27 mouse cellular contexts compared by ENCODE assay signal in the genomic region with DNA sequence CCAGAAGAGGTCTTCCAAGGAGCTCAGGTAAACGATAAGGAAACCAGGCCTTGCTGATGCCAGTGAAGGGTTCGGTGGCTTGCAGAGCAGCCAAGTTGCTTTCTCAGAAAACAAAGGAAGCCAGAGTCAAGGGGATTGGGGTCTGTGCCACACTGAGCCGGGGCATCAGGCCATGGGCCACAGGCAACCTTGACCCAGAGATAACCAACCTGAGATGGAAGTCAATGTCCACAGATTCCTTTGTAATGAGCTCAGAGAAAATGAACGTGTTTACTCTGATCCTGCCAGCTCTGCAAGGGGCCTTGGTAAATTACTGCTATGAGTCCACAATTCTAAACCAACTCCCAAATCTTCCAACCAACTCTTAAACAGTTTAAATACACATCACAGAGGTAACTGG. TPM values are rescaled to one million over a fixed set of nuclear protein-coding genes. Genes with fewer than 3 reads are reported as not detected.
A peak's percentile ranks its signal among the peaks of the same experiment; 100 is the strongest.
DNase-seq lines count a peak whose midpoint lies in the region; ATAC-seq and TF ChIP-seq lines count a peak whose summit lies in the region.
"Had no signal": no experiment of that assay in that cellular context is flagged by ENCODE, and none has a peak within 500 bp of the region (broad histone marks: within the 10 kb centered on the region; RNA-seq: fewer than 3 reads in every experiment).

No protein-coding gene starts in this region.

- no peak overlapping the region for H3K9ac ChIP-seq in heart, embryonic 13.5 days
- no peak overlapping the region for H3K9ac ChIP-seq in stomach, postnatal 0 days (ENCODE audit: low read length)
- H3K9ac ChIP-seq: forebrain, embryonic 12.5 days; hindbrain, embryonic 13.5 days; liver, embryonic 15.5 days; lung, embryonic 15.5 days; neural tube, embryonic 12.5 days had no signal

- peaks cover 4% of the 10 kb centered on the region; the same call in 1 of the 2 replicates for H3K36me3 ChIP-seq in heart, embryonic 13.5 days
- H3K36me3 ChIP-seq in stomach, postnatal 0 days (ENCODE audit: control insufficient read depth, insufficient read depth, low read length), result no peaks in the 10 kb centered on the region
- H3K36me3 ChIP-seq: forebrain, embryonic 12.5 days; hindbrain, embryonic 13.5 days; liver, embryonic 15.5 days; lung, embryonic 15.5 days; neural tube, embryonic 12.5 days had no signal

- no peak for TF ChIP-seq EP300 in stomach, postnatal 0 days (optimal IDR thresholded peaks at IDR 0.05)

- WGBS in heart, embryonic 13.5 days, result 47% methylated on average over 4 of the region's 4 CpGs
- WGBS in stomach, postnatal 0 days, result 54% methylated on average over 4 of the region's 4 CpGs

- no peaks in the 10 kb centered on the region for H3K27me3 ChIP-seq in heart, embryonic 13.5 days (replicated peaks)
- H3K27me3 ChIP-seq in stomach, postnatal 0 days (ENCODE audit: control insufficient read depth, insufficient read depth, low read length), result no peaks in the 10 kb centered on the region
- H3K27me3 ChIP-seq: forebrain, embryonic 12.5 days; liver, embryonic 15.5 days; lung, embryonic 15.5 days; megakaryocyte, embryonic 14.5 days; neural tube, embryonic 12.5 days had no signal

- intact Hi-C loops in gastrocnemius, adult 2 months (cut with DNase I), result no loop called here

- no peak for DNase-seq in gastrocnemius, adult 2 months
- DNase-seq in gastrocnemius, postnatal 25 days, result no peak
- no peak for DNase-seq in heart, adult 9 months (ENCODE audit: low spot score in 2 of 2)
- DNase-seq in adrenal gland, postnatal 10 days, result peak; percentile 56
- DNase-seq in left cerebral cortex, adult 18-20 months (ENCODE audit: low spot score in 2 of 2), result no peak
- DNase-seq in stomach, postnatal 0 days (ENCODE audit: low spot score), result no peak
- DNase-seq: cerebellum, adult 18-20 months; cerebellum, postnatal 14 days; kidney, adult 11 months; kidney, postnatal 4 days; layer of hippocampus, adult 9-11 months; lung, postnatal 36 days; midbrain, embryonic 14.5 days; thymus, postnatal 36 days had no signal

- H3K4me3 ChIP-seq in gastrocnemius, adult 2 months, result peak overlapping the region; percentile 46
- H3K4me3 ChIP-seq in heart, embryonic 13.5 days, result peak overlapping the region; percentile 14
- H3K4me3 ChIP-seq in embryonic fibroblast, embryonic 13.5 days (ENCODE audit: insufficient read depth, low read length), result peak overlapping the region; percentile 43
- no peak overlapping the region for H3K4me3 ChIP-seq in stomach, postnatal 0 days (ENCODE audit: low read depth, low read length)
- H3K4me3 ChIP-seq: erythroblast, embryonic 14.5 days; forebrain, embryonic 12.5 days; hindbrain, embryonic 13.5 days; left cerebral cortex, adult 2 months; liver, embryonic 15.5 days; lung, embryonic 15.5 days; megakaryocyte, embryonic 14.5 days; neural tube, embryonic 12.5 days had no signal

- peaks cover 76% of the 10 kb centered on the region for H3K4me1 ChIP-seq in heart, embryonic 13.5 days
- peaks cover 20% of the 10 kb centered on the region for H3K4me1 ChIP-seq in embryonic fibroblast, embryonic 13.5 days (ENCODE audit: control insufficient read depth, insufficient read depth, low read length)
- peaks cover 8% of the 10 kb centered on the region; the same call in 1 of the 2 replicates for H3K4me1 ChIP-seq in stomach, postnatal 0 days (replicated peaks; ENCODE audit: control insufficient read depth, insufficient read depth)

- no peak for TF ChIP-seq CTCF in gastrocnemius, adult 2 months (IDR thresholded peaks at IDR 0.05)
- TF ChIP-seq CTCF in embryonic fibroblast, embryonic 13.5 days (IDR thresholded peaks at IDR 0.05; ENCODE audit: borderline replicate concordance, insufficient read depth, low read length), result no peak
- no peak for TF ChIP-seq CTCF in stomach, postnatal 0 days (IDR thresholded peaks at IDR 0.05; ENCODE audit: low read depth)

- no peak for TF ChIP-seq POLR2A in embryonic fibroblast, embryonic 13.5 days (IDR thresholded peaks at IDR 0.05; ENCODE audit: low read depth, low read length)

- peak overlapping the region; percentile 35; the same call in 1 of the 2 replicates for H3K27ac ChIP-seq in gastrocnemius, adult 2 months
- no peak overlapping the region for H3K27ac ChIP-seq in heart, embryonic 13.5 days (replicated peaks)
- H3K27ac ChIP-seq in embryonic fibroblast, embryonic 13.5 days (ENCODE audit: insufficient read depth, low read length), result no peak overlapping the region
- H3K27ac ChIP-seq in stomach, postnatal 0 days (replicated peaks), result no peak overlapping the region
- H3K27ac ChIP-seq: forebrain, embryonic 12.5 days; hindbrain, embryonic 13.5 days; left cerebral cortex, adult 2 months; liver, embryonic 15.5 days; lung, embryonic 15.5 days; neural tube, embryonic 12.5 days had no signal

- H3K4me2 ChIP-seq in heart, embryonic 13.5 days, result peak overlapping the region; percentile 38
- no peak overlapping the region for H3K4me2 ChIP-seq in stomach, postnatal 0 days (replicated peaks; ENCODE audit: low read depth)
- H3K4me2 ChIP-seq: forebrain, embryonic 12.5 days; hindbrain, embryonic 13.5 days; liver, embryonic 15.5 days; lung, embryonic 15.5 days; neural tube, embryonic 12.5 days had no signal

- ATAC-seq in heart, embryonic 13.5 days (ENCODE audit: extremely low read depth, insufficient number of reproducible peaks, low FRiP score, low TSS enrichment), result no peak
- no peak for ATAC-seq in stomach, postnatal 0 days (ENCODE audit: low FRiP score, low TSS enrichment)
- ATAC-seq: CD4-positive, CD25-positive, alpha-beta regulatory T cell, adult 4 months had no signal

- no peaks in the 10 kb centered on the region for H3K9me3 ChIP-seq in heart, embryonic 13.5 days
- no peaks in the 10 kb centered on the region for H3K9me3 ChIP-seq in stomach, postnatal 0 days (ENCODE audit: control insufficient read depth, low read length)
- H3K9me3 ChIP-seq: forebrain, embryonic 12.5 days; hindbrain, embryonic 13.5 days; liver, embryonic 15.5 days; lung, embryonic 15.5 days; megakaryocyte, embryonic 14.5 days; neural tube, embryonic 12.5 days had no signal

RNA-seq across cellular contexts. Expression of gene Anxa5, which starts 3.8 kb away (rescaled TPM):
- 10 to 100 TPM; 35.1 to 55.7 TPM for total RNA-seq in gastrocnemius, adult 2 months (2021)
- total RNA-seq in gastrocnemius, postnatal 25 days (2021), result 10 to 100 TPM; 50.7 to 67.3 TPM
- 375 and 414 TPM in 2 replicates for polyA plus RNA-seq in heart, embryonic 13.5 days (2015; fragmentation: Nextera tagmentation; extraction: Ambion mirVana)
- 100 to 1,000 TPM; 410 to 415 TPM for total RNA-seq in adrenal gland, postnatal 10 days (2021)
- 593 and 759 TPM in 2 replicates for polyA plus RNA-seq in embryonic fibroblast, embryonic 13.5 days (2011; ENCODE audit: insufficient read length, low read depth, missing spikeins)
- 10 to 100 TPM; 71.6 to 82.2 TPM for total RNA-seq in left cerebral cortex, adult 18-20 months (2021)
- polyA plus RNA-seq in stomach, postnatal 0 days (2015; fragmentation: Nextera tagmentation; extraction: Ambion mirVana), result 168 and 186 TPM in 2 replicates

RNA-seq across cellular contexts. Expression of gene 1810062G17Rik, which starts 3.9 kb away (rescaled TPM):
- total RNA-seq in gastrocnemius, adult 2 months (2021), result not detected
- not detected for total RNA-seq in gastrocnemius, postnatal 25 days (2021)
- 1.4 and 1.6 TPM in 2 replicates for polyA plus RNA-seq in heart, embryonic 13.5 days (2015; fragmentation: Nextera tagmentation; extraction: Ambion mirVana)
- 1 to 10 TPM; 2.6 to 2.7 TPM for total RNA-seq in adrenal gland, postnatal 10 days (2021)
- 0.97 and 1.1 TPM in 2 replicates for polyA plus RNA-seq in embryonic fibroblast, embryonic 13.5 days (2011; ENCODE audit: insufficient read length, low read depth, missing spikeins)
- not detected for total RNA-seq in left cerebral cortex, adult 18-20 months (2021)
- polyA plus RNA-seq in stomach, postnatal 0 days (2015; fragmentation: Nextera tagmentation; extraction: Ambion mirVana), result 3.0 and 4.0 TPM in 2 replicates
- total RNA-seq: left cerebral cortex, adult 2 months; left cerebral cortex, postnatal 36 days had no signal
- polyA plus RNA-seq: erythroblast, embryonic 14.5 days; hindbrain, embryonic 13.5 days had no signal

RNA-seq across cellular contexts. Expression of gene Gm11549, which starts 49.8 kb away (rescaled TPM):
- not detected for total RNA-seq in gastrocnemius, adult 2 months (2021)
- not detected for total RNA-seq in gastrocnemius, postnatal 25 days (2021)
- 0.29 TPM in 2 replicates for polyA plus RNA-seq in heart, embryonic 13.5 days (2015; fragmentation: Nextera tagmentation; extraction: Ambion mirVana)
- under 1 TPM; 0.09 to 0.70 TPM for total RNA-seq in adrenal gland, postnatal 10 days (2021)
- polyA plus RNA-seq in embryonic fibroblast, embryonic 13.5 days (2011; ENCODE audit: insufficient read length, low read depth, missing spikeins), result 0.30 and 0.52 TPM in 2 replicates
- 10 to 100 TPM; 34.4 to 35.0 TPM for total RNA-seq in left cerebral cortex, adult 18-20 months (2021)
- 0.33 and 0.34 TPM in 2 replicates for polyA plus RNA-seq in stomach, postnatal 0 days (2015; fragmentation: Nextera tagmentation; extraction: Ambion mirVana)
- polyA plus RNA-seq: CD4-positive, CD25-positive, alpha-beta regulatory T cell, adult 4 months; erythroblast, embryonic 14.5 days; kidney, embryonic 16.5 days; liver, embryonic 15.5 days had no signal

Comparison
In these comparisons a context has a peak if more than half of its experiments do, and no peak if none do; other contexts are left out.
1. RNA of gene Anxa5, which starts 3.8 kb away (total RNA-seq): 410 to 415 TPM in adrenal gland, postnatal 10 days; 71.6 to 82.2 TPM in left cerebral cortex, adult 18-20 months, 50.7 to 67.3 TPM in gastrocnemius, postnatal 25 days and 35.1 to 55.7 TPM in gastrocnemius, adult 2 months; every median in the first group is over 4 times any median in the second.
2. RNA of gene Gm11549, which starts 49.8 kb away (total RNA-seq): 34.4 to 35.0 TPM in left cerebral cortex, adult 18-20 months; 0.09 to 0.70 TPM in adrenal gland, postnatal 10 days, not detected in gastrocnemius, postnatal 25 days and not detected in gastrocnemius, adult 2 months; every median in the first group is over 10 times any median in the second.